Mouse (Mus musculus) liver, embryonic 16.5 days (tissue): ENCODE results near the gene Ttc39a. TPM values are rescaled to one million over a fixed set of nuclear protein-coding genes. Genes with fewer than 3 reads are reported as not detected.

Experiments
- ATAC-seq: fragments of 200-750 bp; cut with Nextera tagmentation; 2 replicates; pipeline ENCODE4 v1.8.0; 2017; ENCODE audit warnings: low read depth, mild to moderate bottlenecking, moderate number of reproducible peaks, moderate library complexity
- H3K27ac ChIP-seq: fragments of 300-500 bp; sonication (generic); 2 replicates; pipeline ENCODE4 v1.5.1; 2014; ENCODE audit warnings: mild to moderate bottlenecking, low read length
- H3K27me3 ChIP-seq: fragments of 300-500 bp; sonication (generic); 2 replicates; pipeline ENCODE4 v1.6.1; 2014; ENCODE audit warnings: low read depth, low read length, mixed read lengths; ENCODE audit not compliant: control insufficient read depth, insufficient read depth
- H3K36me3 ChIP-seq: fragments of 300-500 bp; sonication (generic); 2 replicates; pipeline ENCODE4 v1.6.1; 2014; ENCODE audit warnings: mild to moderate bottlenecking; ENCODE audit not compliant: control insufficient read depth, insufficient read depth
- H3K4me1 ChIP-seq: fragments of 300-500 bp; sonication (generic); 2 replicates; pipeline ENCODE4 v1.6.1; 2014; ENCODE audit warnings: low read depth, low read length, mixed read lengths; ENCODE audit not compliant: control insufficient read depth
- H3K4me2 ChIP-seq: fragments of 300-500 bp; sonication (generic); 2 replicates; pipeline ENCODE4 v1.6.1; 2014; ENCODE audit warnings: low read depth, low read length, mixed read lengths
- H3K4me3 ChIP-seq: fragments of 300-500 bp; sonication (generic); 2 replicates; pipeline ENCODE4 v1.5.1; 2014; ENCODE audit warnings: low read depth, mild to moderate bottlenecking, low read length
- H3K9ac ChIP-seq: fragments of 300-500 bp; sonication (generic); 2 replicates; pipeline ENCODE4 v1.6.1; 2014; ENCODE audit warnings: low read depth, low read length
- H3K9me3 ChIP-seq: fragments of 300-500 bp; sonication (generic); replicated peaks from 2 replicates; pipeline ENCODE4 v1.6.1; 2016; ENCODE audit warnings: low read length; ENCODE audit not compliant: control insufficient read depth
- WGBS: fragments of 180-500 bp; shearing (Covaris S2); extraction: QIAGEN DNeasy Blood & Tissue Kit; methylation state at CpG from one replicate; pipeline ENCODE4 v1.1.7; 2014; ENCODE audit not compliant: insufficient replicate concordance; 5-methylcytosine and 5-hydroxymethylcytosine counted together
- polyA plus RNA-seq: library from polyadenylated mRNA; unstranded; fragments of >200 nt; fragmentation: Nextera tagmentation; extraction: Ambion mirVana; gene quantifications from 2 replicates; pipeline ENCODE4 v1.2.1, GENCODE M21; 2015

The Ttc39a gene
- polyA plus RNA-seq, 1 experiment from 2014 or later = 11.8 TPM

GRCm38 (mm10) chr4:109430250-109430649 lies 23.8 kb downstream of the Ttc39a start:
- H3K36me3 ChIP-seq = no peaks in the 10 kb centered on the region
- H3K4me2 ChIP-seq = no peak overlapping the region
- ATAC-seq = no peak
- H3K27me3 ChIP-seq = no peaks in the 10 kb centered on the region
- no peak overlapping the region for H3K4me3 ChIP-seq
- no peaks in the 10 kb centered on the region for H3K9me3 ChIP-seq
- H3K4me1 ChIP-seq = peaks cover 25% of the 10 kb centered on the region
- H3K27ac ChIP-seq = no peak overlapping the region
- no peak overlapping the region for H3K9ac ChIP-seq
- 88% methylated on average over 7 of the region's 7 CpGs for WGBS

DNA sequence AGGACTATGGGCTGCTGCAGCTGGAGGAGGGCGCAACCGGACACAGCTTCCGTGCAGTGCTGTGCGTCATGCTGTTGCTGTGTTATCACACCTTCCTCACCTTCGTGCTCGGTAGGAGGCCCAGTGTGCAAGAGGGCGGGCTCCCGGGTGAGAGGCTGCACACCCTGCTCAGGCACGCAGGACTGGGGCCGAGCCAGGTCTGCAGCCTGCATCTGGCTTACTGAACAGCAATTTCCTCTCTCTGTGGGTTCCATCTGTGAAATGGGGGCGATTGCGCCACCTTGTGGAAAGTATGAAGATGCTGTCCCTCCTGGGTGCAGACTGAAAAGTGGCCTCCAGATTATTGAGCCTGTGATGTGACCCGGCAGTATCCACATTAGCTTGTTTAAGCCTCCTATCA lies 24.4 kb downstream of the Ttc39a start:
- ATAC-seq = peak; percentile 78
- H3K4me1 ChIP-seq = peaks cover 25% of the 10 kb centered on the region
- no peaks in the 10 kb centered on the region for H3K27me3 ChIP-seq
- H3K27ac ChIP-seq = no peak overlapping the region
- H3K9me3 ChIP-seq = no peaks in the 10 kb centered on the region
- H3K4me2 ChIP-seq = no peak overlapping the region; the same call in 1 of the 2 replicates
- 33% methylated on average over 13 of the region's 13 CpGs for WGBS
- no peak overlapping the region for H3K9ac ChIP-seq
- no peaks in the 10 kb centered on the region for H3K36me3 ChIP-seq
- H3K4me3 ChIP-seq = no peak overlapping the region

- H3K4me2 ChIP-seq = no peak overlapping the region
- peak overlapping the region; percentile 15; the same call in 1 of the 2 replicates for H3K9ac ChIP-seq
- 71% methylated on average over 16 of the region's 16 CpGs for WGBS
- no peaks in the 10 kb centered on the region for H3K9me3 ChIP-seq
- H3K36me3 ChIP-seq = no peaks in the 10 kb centered on the region
- no peaks in the 10 kb centered on the region for H3K27me3 ChIP-seq
- H3K27ac ChIP-seq = no peak overlapping the region
- ATAC-seq = no peak
- H3K4me3 ChIP-seq = no peak overlapping the region
- H3K4me1 ChIP-seq = peaks cover 27% of the 10 kb centered on the region
Observed at GRCm38 (mm10) chr4:109432668-109433375, 26.4 kb downstream of the Ttc39a start.

DNA sequence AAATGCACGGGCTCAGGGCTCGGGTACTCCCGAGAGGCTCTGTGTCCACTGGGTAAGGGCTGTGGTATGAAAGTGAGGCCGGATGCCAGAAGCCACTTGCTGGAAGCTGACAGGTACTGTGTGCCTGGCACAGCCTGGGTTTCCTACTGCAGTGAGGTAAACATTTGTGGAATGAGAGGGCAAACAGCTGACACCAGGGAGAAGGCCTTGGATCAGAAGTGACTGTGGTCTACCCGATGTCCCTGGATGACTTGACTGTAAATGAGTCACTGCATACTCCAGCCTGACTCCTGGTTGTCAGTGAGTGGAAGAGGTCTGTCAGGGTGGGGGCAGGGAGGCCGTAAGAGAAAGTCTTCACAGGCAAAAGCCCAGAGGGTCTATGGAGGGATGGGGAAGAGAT lies 27.2 kb downstream of the Ttc39a start:
- H3K27ac ChIP-seq = 0 out of 2 replicates have a peak overlapping the region, but pooled peaks have one; percentile 31
- H3K27me3 ChIP-seq = no peaks in the 10 kb centered on the region
- no peak for ATAC-seq
- H3K4me1 ChIP-seq = peaks cover 35% of the 10 kb centered on the region
- H3K4me3 ChIP-seq = no peak overlapping the region
- WGBS = 69% methylated on average over 6 of the region's 6 CpGs
- no peak overlapping the region for H3K4me2 ChIP-seq
- H3K9me3 ChIP-seq = no peaks in the 10 kb centered on the region
- H3K36me3 ChIP-seq = no peaks in the 10 kb centered on the region; the same call in 1 of the 2 replicates
- H3K9ac ChIP-seq = no peak overlapping the region

- 82% methylated on average over 1 of the region's 1 CpGs for WGBS
- no peak overlapping the region for H3K4me3 ChIP-seq
- ATAC-seq = no peak
- H3K4me2 ChIP-seq = no peak overlapping the region
- peaks cover 41% of the 10 kb centered on the region for H3K4me1 ChIP-seq
- no peak overlapping the region for H3K27ac ChIP-seq
- H3K36me3 ChIP-seq = no peaks in the 10 kb centered on the region; the same call in 1 of the 2 replicates
- H3K27me3 ChIP-seq = no peaks in the 10 kb centered on the region
- H3K9ac ChIP-seq = no peak overlapping the region
- H3K9me3 ChIP-seq = no peaks in the 10 kb centered on the region
Observed at GRCm38 (mm10) chr4:109434256-109434655, 27.8 kb downstream of the Ttc39a start.

DNA sequence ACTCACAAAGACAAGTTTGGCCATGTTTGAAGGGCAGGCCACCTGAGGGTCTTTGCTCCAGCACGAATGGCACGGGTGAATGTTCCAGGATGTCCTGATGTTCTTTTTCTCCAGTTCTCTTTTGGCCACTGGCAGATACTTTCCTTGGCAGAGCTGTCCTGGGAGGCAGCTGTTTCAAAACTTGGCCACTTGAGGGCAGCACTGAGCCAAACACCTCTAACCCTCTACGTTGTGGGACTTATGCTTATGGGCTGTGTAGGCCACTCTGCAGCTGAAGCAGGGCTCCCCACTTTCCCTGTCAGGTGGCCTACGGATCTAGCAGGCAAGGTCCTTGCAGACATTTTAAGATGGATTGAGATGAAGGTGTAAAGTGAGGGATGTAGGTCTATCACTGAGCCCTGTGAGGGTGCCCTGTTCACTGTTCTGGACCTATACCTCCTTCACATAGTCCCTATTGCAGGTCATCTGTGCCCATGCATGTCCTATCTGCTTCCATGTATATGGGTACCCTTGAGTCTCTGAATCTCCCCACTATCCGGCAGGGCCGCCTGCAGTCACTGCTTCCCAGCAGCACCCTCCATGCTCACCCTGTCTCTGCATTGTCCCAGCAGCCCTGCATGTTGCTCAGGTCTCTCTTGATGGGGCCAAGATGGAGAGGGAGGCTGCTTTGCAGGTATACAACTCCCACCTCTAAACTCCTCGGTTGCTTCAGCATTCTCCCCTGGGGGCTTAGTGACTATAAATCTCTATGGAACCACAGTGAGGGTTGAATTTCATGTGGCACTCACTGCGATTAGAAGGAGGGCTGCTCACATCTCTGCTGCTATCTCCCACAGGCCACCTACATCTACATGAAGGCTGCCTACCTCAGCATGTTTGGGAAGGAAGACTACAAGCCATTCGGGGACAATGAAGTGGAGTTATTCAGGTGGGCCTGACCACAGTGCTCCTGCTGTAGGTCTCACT lies 31.8 kb downstream of the Ttc39a start:
- Histone ChIP-seq H3K4me2 (peak overlapping the region; percentile 68), H3K27ac (peak overlapping the region; percentile 98), H3K9ac (peak overlapping the region; percentile 56), H3K27me3 (no peaks in the 10 kb centered on the region), H3K4me1 (peaks cover 54% of the 10 kb centered on the region), H3K9me3 (no peaks in the 10 kb centered on the region), H3K36me3 (no peaks in the 10 kb centered on the region; the same call in 1 of the 2 replicates), H3K4me3 (no peak overlapping the region)
- peak; percentile 41 for ATAC-seq
- WGBS = 46% methylated on average over 9 of the region's 9 CpGs

DNA sequence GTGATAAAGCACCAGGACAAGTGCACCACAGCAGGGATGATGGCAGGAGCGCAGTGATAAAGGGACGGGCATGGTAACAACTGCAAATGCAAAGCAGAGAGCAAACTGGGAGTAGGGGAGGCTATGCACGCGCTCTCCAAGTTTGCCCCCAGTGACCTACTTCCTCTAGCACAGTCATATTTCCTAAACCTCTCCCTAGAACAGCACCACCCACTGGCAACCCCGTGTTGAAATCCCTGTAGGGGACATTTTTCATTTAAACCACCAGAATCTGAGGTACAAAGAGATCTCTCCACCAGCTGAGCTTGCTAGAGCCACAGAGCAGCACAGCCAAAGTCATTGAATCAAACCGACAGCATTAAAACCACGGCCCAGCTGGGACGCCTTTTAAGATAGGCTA lies 32.7 kb downstream of the Ttc39a start:
- 46% methylated on average over 8 of the region's 8 CpGs for WGBS
- peaks cover 63% of the 10 kb centered on the region for H3K4me1 ChIP-seq
- H3K4me2 ChIP-seq = peak overlapping the region; percentile 68
- H3K36me3 ChIP-seq = peaks cover 6% of the 10 kb centered on the region
- ATAC-seq = no peak
- H3K9ac ChIP-seq = peak overlapping the region; percentile 56
- H3K27me3 ChIP-seq = no peaks in the 10 kb centered on the region
- H3K9me3 ChIP-seq = no peaks in the 10 kb centered on the region
- H3K27ac ChIP-seq = peak overlapping the region; percentile 98
- H3K4me3 ChIP-seq = peak overlapping the region; percentile 32

- Histone ChIP-seq H3K4me2 (peak overlapping the region; percentile 68), H3K4me3 (peak overlapping the region; percentile 32), H3K27ac (peak overlapping the region; percentile 98), H3K4me1 (peaks cover 71% of the 10 kb centered on the region), H3K36me3 (peaks cover 6% of the 10 kb centered on the region), H3K9me3 (no peaks in the 10 kb centered on the region), H3K27me3 (no peaks in the 10 kb centered on the region), H3K9ac (peak overlapping the region; percentile 56)
- ATAC-seq = peak; percentile 87
- WGBS = 27% methylated on average over 3 of the region's 3 CpGs
Observed at GRCm38 (mm10) chr4:109439825-109440248, 33.4 kb downstream of the Ttc39a start.
